Mouse (Mus musculus) C2C12 (cell line): ENCODE measurements at regions not wholly inside any gene's neighbourhood (a gene's known extent, or its start where the extent isn't known, plus 50 kb on each side); places are given as distances from the start of the nearest gene placed in this dataset.

Source experiments
- CTCF ChIP-seq: IDR thresholded peaks from one replicate; pipeline ENCODE4 v1.5.1; 2011; ENCODE audit not compliant: control insufficient read depth, insufficient read depth, insufficient read length
- FOSL1 ChIP-seq: IDR thresholded peaks from one replicate; pipeline ENCODE4 v1.8.0; 2011; ENCODE audit warnings: mild to moderate bottlenecking, low read length; ENCODE audit not compliant: poor library complexity, insufficient read depth, severe bottlenecking
- MYOD1 ChIP-seq: IDR thresholded peaks from one replicate; pipeline ENCODE4 v1.6.1; 2011; ENCODE audit warnings: low read depth; ENCODE audit not compliant: control insufficient read depth, insufficient read length
- MYOG ChIP-seq: IDR thresholded peaks from one replicate; pipeline ENCODE4 v1.6.1; 2011; ENCODE audit not compliant: control insufficient read depth, insufficient read length; ENCODE audit errors: extremely low read depth

GRCm38 (mm10) chr10:126186086-126186485, 220.1 kb downstream of the Lrig3 start:
- no peak for TF ChIP-seq CTCF
- no peak for TF ChIP-seq FOSL1
- TF ChIP-seq MYOD1, result no peak
- no peak for TF ChIP-seq MYOG
